Mouse (Mus musculus) sigmoid colon, adult 10 weeks (tissue): ENCODE data around the gene Epha4. TPM values are rescaled to one million over a fixed set of nuclear protein-coding genes. Genes with fewer than 3 reads are reported as not detected.

Source experiments
- polyA plus RNA-seq: library from polyadenylated mRNA; stranded (reverse); fragments of 350-450 nt; fragmentation: Illumina TruSeq; extraction: RNeasy Lipid Tissue Mini Kit (QIAGEN cat#74804); gene quantifications from one replicate; pipeline ENCODE4 v1.2.3, GENCODE M21; 2014; ENCODE audit warnings: low read depth, low replicate concordance

The Epha4 gene
- 14.1 TPM for polyA plus RNA-seq

GRCm38 (mm10) chr1:77514963-77515650 lies at the start of gene Epha4:
Gene Epha4 (minus strand): TSS chr1:77515088.

